Mouse (Mus musculus): Measurements from ENCODE around the gene Gm20403. TPM values are rescaled to one million over a fixed set of nuclear protein-coding genes. Genes with fewer than 3 reads are reported as not detected.
"Not testable (repeated sequence)": the region's sequence is repeated elsewhere in the genome, so short reads cannot be mapped to it uniquely, and the experiment has no call there.

Gene Gm20403
- polyA plus RNA-seq, 2 experiments: not detected

DNA sequence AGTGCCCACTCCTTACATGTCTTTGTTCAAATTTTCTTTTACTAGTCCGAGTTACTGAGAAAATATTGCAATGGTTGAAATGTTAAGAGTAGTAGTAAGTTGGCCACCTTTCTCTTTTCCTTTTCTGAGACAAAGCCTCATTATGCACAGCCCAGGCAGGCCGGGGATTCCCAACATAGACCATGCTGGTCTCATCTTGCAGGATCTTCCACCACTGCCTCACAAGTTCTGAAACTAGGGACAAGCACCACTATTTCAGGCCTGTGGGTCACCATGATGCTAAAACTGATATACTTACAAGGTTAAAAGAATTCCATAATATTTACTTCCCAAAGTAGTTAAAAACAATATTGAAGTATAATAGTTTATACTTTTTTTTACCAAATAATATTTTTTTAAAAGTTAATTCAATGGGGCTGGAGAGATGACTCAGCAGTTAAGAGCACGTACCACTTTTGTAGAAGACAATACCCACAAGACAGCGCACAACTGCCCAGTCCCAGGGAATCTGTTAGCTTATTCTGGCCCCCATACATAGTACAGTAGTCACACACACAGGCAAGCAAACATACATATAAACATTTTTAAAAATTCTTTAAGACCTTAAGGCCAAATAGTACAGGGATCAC lies 20.7 kb downstream of the Gm20403 start:
- Histone ChIP-seq H3K4me3 (replicated peaks; ENCODE audit: low read length) (no peak overlapping the region), H3K9me3 (ENCODE audit: control insufficient read depth, low read length) (no peaks in the 10 kb centered on the region), H3K4me2 (replicated peaks; ENCODE audit: low read depth, low read length, severe bottlenecking) (no peak overlapping the region), H3K27ac (replicated peaks; ENCODE audit: low read depth, low read length) (no peak overlapping the region), H3K27me3 (ENCODE audit: control insufficient read depth, insufficient read depth, low read length) (no peaks in the 10 kb centered on the region), H3K9ac (ENCODE audit: low read depth, low read length, severe bottlenecking) (no peak overlapping the region), H3K4me1 (ENCODE audit: control insufficient read depth, insufficient read depth, low read length) (no peaks in the 10 kb centered on the region), H3K36me3 (ENCODE audit: control insufficient read depth, insufficient read depth, low read length) (0 out of 2 replicates have a peak, but pooled peaks cover 10% of the 10 kb centered on the region)
- 97% methylated on average over 4 of the region's 4 CpGs for WGBS
- DNase-seq (ENCODE audit: low spot score): no peak
- no peak for ATAC-seq (ENCODE audit: low FRiP score, low read depth)
- no peak for TF ChIP-seq POLR2A (IDR thresholded peaks at IDR 0.05; ENCODE audit: borderline replicate concordance, extremely low read depth, insufficient read depth, insufficient read length)

GRCm38 (mm10) chr12:54959569-54959968 lies 26.8 kb downstream of the Gm20403 start:
- WGBS: 75% methylated on average over 2 of the region's 2 CpGs
- ATAC-seq (ENCODE audit: low FRiP score, low read depth): no peak
- Histone ChIP-seq H3K4me3 (replicated peaks; ENCODE audit: low read length) (no peak overlapping the region), H3K27me3 (ENCODE audit: control insufficient read depth, insufficient read depth, low read length) (no peaks in the 10 kb centered on the region), H3K27ac (replicated peaks; ENCODE audit: low read depth, low read length) (no peak overlapping the region), H3K36me3 (ENCODE audit: control insufficient read depth, insufficient read depth, low read length) (0 out of 2 replicates have a peak, but pooled peaks cover 4% of the 10 kb centered on the region), H3K9ac (ENCODE audit: low read depth, low read length, severe bottlenecking) (no peak overlapping the region), H3K9me3 (ENCODE audit: control insufficient read depth, low read length) (no peaks in the 10 kb centered on the region), H3K4me2 (replicated peaks; ENCODE audit: low read depth, low read length, severe bottlenecking) (no peak overlapping the region), H3K4me1 (ENCODE audit: control insufficient read depth, insufficient read depth, low read length) (no peaks in the 10 kb centered on the region)
- no peak for DNase-seq (ENCODE audit: low spot score)
- TF ChIP-seq POLR2A (IDR thresholded peaks at IDR 0.05; ENCODE audit: borderline replicate concordance, extremely low read depth, insufficient read depth, insufficient read length): no peak

DNA sequence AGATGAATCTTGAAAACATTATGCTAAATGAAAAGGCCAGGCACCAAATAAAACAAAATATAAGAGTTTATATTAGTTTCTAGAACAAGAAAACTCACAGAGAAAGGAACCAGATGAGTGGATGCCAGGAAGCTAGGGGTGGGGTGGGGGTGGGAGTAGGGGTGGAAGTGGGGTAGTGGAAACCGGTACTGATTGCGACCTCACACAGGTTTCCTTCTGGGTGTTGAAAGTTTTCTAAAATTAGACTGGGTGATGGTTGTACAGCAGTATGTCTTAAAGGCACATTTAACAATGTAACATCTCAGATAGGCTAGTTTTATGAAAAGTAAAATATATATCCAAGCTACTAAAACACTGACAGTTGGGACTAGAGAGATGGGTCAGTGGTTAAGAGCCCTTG lies 29.4 kb downstream of the Gm20403 start:
- Histone ChIP-seq H3K4me1 (ENCODE audit: control insufficient read depth, insufficient read depth, low read length) (no peaks in the 10 kb centered on the region), H3K9ac (ENCODE audit: low read depth, low read length, severe bottlenecking) (no peak overlapping the region), H3K4me3 (replicated peaks; ENCODE audit: low read length) (no peak overlapping the region), H3K4me2 (replicated peaks; ENCODE audit: low read depth, low read length, severe bottlenecking) (no peak overlapping the region), H3K27me3 (ENCODE audit: control insufficient read depth, insufficient read depth, low read length) (no peaks in the 10 kb centered on the region), H3K36me3 (ENCODE audit: control insufficient read depth, insufficient read depth, low read length) (peaks cover 11% of the 10 kb centered on the region), H3K27ac (replicated peaks; ENCODE audit: low read depth, low read length) (no peak overlapping the region), H3K9me3 (ENCODE audit: control insufficient read depth, low read length) (no peaks in the 10 kb centered on the region)
- ATAC-seq (ENCODE audit: low FRiP score, low read depth): no peak
- TF ChIP-seq POLR2A (IDR thresholded peaks at IDR 0.05; ENCODE audit: borderline replicate concordance, extremely low read depth, insufficient read depth, insufficient read length): no peak
- no peak for DNase-seq (ENCODE audit: low spot score)
- 81% methylated on average over 2 of the region's 2 CpGs for WGBS

- Histone ChIP-seq H3K4me2 (replicated peaks; ENCODE audit: low read depth, low read length, severe bottlenecking) (no peak overlapping the region), H3K4me1 (ENCODE audit: control insufficient read depth, insufficient read depth, low read length) (no peaks in the 10 kb centered on the region), H3K4me3 (replicated peaks; ENCODE audit: low read length) (no peak overlapping the region), H3K36me3 (ENCODE audit: control insufficient read depth, insufficient read depth, low read length) (peaks cover 11% of the 10 kb centered on the region), H3K27ac (replicated peaks; ENCODE audit: low read depth, low read length) (no peak overlapping the region), H3K27me3 (ENCODE audit: control insufficient read depth, insufficient read depth, low read length) (no peaks in the 10 kb centered on the region), H3K9me3 (ENCODE audit: control insufficient read depth, low read length) (no peaks in the 10 kb centered on the region), H3K9ac (ENCODE audit: low read depth, low read length, severe bottlenecking) (no peak overlapping the region)
- WGBS: 92% methylated on average over 4 of the region's 4 CpGs
- TF ChIP-seq POLR2A (IDR thresholded peaks at IDR 0.05; ENCODE audit: borderline replicate concordance, extremely low read depth, insufficient read depth, insufficient read length): no peak
- no peak for ATAC-seq (ENCODE audit: low FRiP score, low read depth)
- DNase-seq (ENCODE audit: low spot score): no peak
These were observed 29.9 kb downstream of the Gm20403 start for GRCm38 (mm10) chr12:54956457-54956856.

GRCm38 (mm10) chr12:54946116-54946515 lies 40.2 kb downstream of the Gm20403 start:
- DNase-seq (ENCODE audit: low spot score) (no peak), ATAC-seq (ENCODE audit: low FRiP score, low read depth) (no peak)
- Histone ChIP-seq H3K27ac (replicated peaks; ENCODE audit: low read depth, low read length) (no peak overlapping the region), H3K9me3 (ENCODE audit: control insufficient read depth, low read length) (no peaks in the 10 kb centered on the region), H3K36me3 (ENCODE audit: control insufficient read depth, insufficient read depth, low read length) (peaks cover 9% of the 10 kb centered on the region), H3K27me3 (ENCODE audit: control insufficient read depth, insufficient read depth, low read length) (no peaks in the 10 kb centered on the region), H3K4me1 (ENCODE audit: control insufficient read depth, insufficient read depth, low read length) (no peaks in the 10 kb centered on the region), H3K4me3 (replicated peaks; ENCODE audit: low read length) (no peak overlapping the region), H3K4me2 (replicated peaks; ENCODE audit: low read depth, low read length, severe bottlenecking) (no peak overlapping the region), H3K9ac (ENCODE audit: low read depth, low read length, severe bottlenecking) (no peak overlapping the region)
- no peak for TF ChIP-seq POLR2A (IDR thresholded peaks at IDR 0.05; ENCODE audit: borderline replicate concordance, extremely low read depth, insufficient read depth, insufficient read length)
- 89% methylated on average over 6 of the region's 6 CpGs for WGBS

- H3K9me3 ChIP-seq (ENCODE audit: control insufficient read depth, low read length); H3K4me3 ChIP-seq (replicated peaks; ENCODE audit: low read length); H3K27ac ChIP-seq (replicated peaks; ENCODE audit: low read depth, low read length); H3K4me2 ChIP-seq (replicated peaks; ENCODE audit: low read depth, low read length, severe bottlenecking); H3K36me3 ChIP-seq (ENCODE audit: control insufficient read depth, insufficient read depth, low read length); ATAC-seq (ENCODE audit: low FRiP score, low read depth); DNase-seq (ENCODE audit: low spot score); H3K9ac ChIP-seq (ENCODE audit: low read depth, low read length, severe bottlenecking); H3K27me3 ChIP-seq (ENCODE audit: control insufficient read depth, insufficient read depth, low read length); H3K4me1 ChIP-seq (ENCODE audit: control insufficient read depth, insufficient read depth, low read length): not testable (repeated sequence)
- WGBS: 92% methylated on average over 6 of the region's 6 CpGs
These were observed 43.7 kb downstream of the Gm20403 start for GRCm38 (mm10) chr12:54942586-54943157.

- H3K27me3 ChIP-seq (ENCODE audit: control insufficient read depth, insufficient read depth, low read length): not testable (repeated sequence)
These were observed 48.6 kb downstream of the Gm20403 start for GRCm38 (mm10) chr12:54937581-54938343.

More at GRCm38 (mm10) chr12:54937581-54938343, 48.6 kb downstream of the Gm20403 start:
- 85% methylated on average over 5 of the region's 5 CpGs for WGBS
- H3K4me3 ChIP-seq (replicated peaks; ENCODE audit: low read length); DNase-seq (ENCODE audit: low spot score); H3K27ac ChIP-seq (replicated peaks; ENCODE audit: low read depth, low read length); H3K4me1 ChIP-seq (ENCODE audit: control insufficient read depth, insufficient read depth, low read length); H3K36me3 ChIP-seq (ENCODE audit: control insufficient read depth, insufficient read depth, low read length); H3K9me3 ChIP-seq (ENCODE audit: control insufficient read depth, low read length); H3K4me2 ChIP-seq (replicated peaks; ENCODE audit: low read depth, low read length, severe bottlenecking); ATAC-seq (ENCODE audit: low FRiP score, low read depth); H3K9ac ChIP-seq (ENCODE audit: low read depth, low read length, severe bottlenecking): not testable (repeated sequence)
